Mouse (Mus musculus): ENCODE results near the gene Spdye4a. TPM values are rescaled to one million over a fixed set of nuclear protein-coding genes. Genes with fewer than 3 reads are reported as not detected.

Spdye4a gene
- polyA plus RNA-seq, 1 experiment = 12.1 TPM

DNA sequence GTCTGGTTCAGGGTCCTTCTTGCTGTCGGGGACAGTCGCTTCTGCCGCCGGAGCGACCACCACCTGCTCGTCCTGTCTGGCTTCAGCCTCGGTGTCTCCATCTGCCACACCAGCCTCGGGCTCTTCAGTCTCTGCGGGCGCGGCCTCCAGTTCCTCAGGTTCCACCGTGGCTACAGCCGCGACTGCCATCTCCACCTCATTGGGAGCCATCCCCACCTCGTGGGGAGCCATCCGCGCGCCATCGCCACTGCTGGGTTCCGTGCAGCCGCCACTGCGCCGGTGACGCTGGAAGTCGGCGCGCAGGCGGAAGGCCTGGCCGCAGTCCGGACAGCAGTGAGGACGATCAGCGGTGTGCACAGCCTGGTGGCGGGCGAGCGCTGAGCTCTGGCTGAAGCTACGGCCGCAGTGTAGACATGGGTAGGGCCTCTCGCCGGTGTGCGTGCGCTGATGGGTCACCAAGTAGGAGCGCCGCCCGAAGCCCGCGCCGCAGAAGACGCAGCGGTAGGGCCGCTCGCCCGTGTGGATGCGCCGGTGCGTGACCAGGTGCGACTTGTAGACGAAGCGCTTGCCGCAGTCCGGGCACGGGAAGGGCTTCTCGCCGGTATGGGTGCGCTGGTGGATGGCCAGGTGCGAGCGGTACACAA lies 27.9 kb upstream of the Spdye4a start:
- Histone ChIP-seq H3K4me3 (ENCODE audit: control insufficient read depth, low read depth, low read length) (peak overlapping the region; percentile 62), H3K27ac (ENCODE audit: control insufficient read depth, insufficient read depth, low read depth, low read length) (no peak overlapping the region; the same call in 1 of the 2 replicates), H3K4me1 (ENCODE audit: control insufficient read depth, insufficient read depth, low read length) (peaks cover 20% of the 10 kb centered on the region), H3K36me3 (ENCODE audit: control insufficient read depth, insufficient read depth, low read length) (no peaks in the 10 kb centered on the region), H3K27me3 (ENCODE audit: control insufficient read depth, insufficient read depth, low read length) (no peaks in the 10 kb centered on the region)
- TF ChIP-seq CTCF (IDR thresholded peaks at IDR 0.05; ENCODE audit: control insufficient read depth, insufficient read depth, insufficient replicate concordance, low read depth, low read length) = no peak
- no peak for TF ChIP-seq POLR2A (IDR thresholded peaks at IDR 0.05; ENCODE audit: control insufficient read depth, low read depth, low read length)

DNA sequence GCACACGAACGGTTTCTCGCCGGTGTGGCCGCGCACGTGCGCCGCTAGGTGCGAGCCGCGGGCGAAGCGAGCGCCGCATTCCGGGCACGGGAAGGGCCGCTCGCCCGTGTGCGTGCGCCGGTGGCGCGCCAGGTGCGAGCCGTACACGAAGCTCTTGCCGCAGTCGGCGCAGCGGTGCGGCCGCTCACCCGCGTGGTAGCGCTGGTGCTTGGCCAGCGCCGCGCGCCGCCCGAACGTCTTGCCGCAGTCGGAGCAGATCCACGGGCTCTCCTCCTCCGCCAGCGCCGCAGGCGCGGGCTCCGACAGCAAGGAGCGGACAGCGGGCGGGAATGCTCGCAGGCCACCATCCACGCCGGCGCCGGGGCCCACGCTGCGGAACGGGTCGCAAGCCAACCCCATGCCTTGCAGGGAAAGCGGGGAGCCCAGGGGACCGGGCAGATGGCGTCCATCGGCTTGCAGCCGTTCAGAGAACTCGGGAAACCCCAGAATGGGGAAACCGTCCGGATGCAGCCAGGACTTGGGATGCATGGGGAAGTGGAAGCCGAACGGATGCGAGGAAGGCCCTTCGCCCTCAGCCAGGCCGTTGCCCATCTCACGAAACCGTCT lies 27.3 kb upstream of the Spdye4a start:
- peak overlapping the region; percentile 62 for H3K4me3 ChIP-seq (ENCODE audit: control insufficient read depth, low read depth, low read length)
- H3K36me3 ChIP-seq (ENCODE audit: control insufficient read depth, insufficient read depth, low read length) = no peaks in the 10 kb centered on the region
- TF ChIP-seq CTCF (IDR thresholded peaks at IDR 0.05; ENCODE audit: control insufficient read depth, insufficient read depth, insufficient replicate concordance, low read depth, low read length) (no peak), POLR2A (IDR thresholded peaks at IDR 0.05; ENCODE audit: control insufficient read depth, low read depth, low read length) (no peak)
- H3K27me3 ChIP-seq (ENCODE audit: control insufficient read depth, insufficient read depth, low read length) = no peaks in the 10 kb centered on the region
- H3K27ac ChIP-seq (ENCODE audit: control insufficient read depth, insufficient read depth, low read depth, low read length) = no peak overlapping the region; the same call in 1 of the 2 replicates
- H3K4me1 ChIP-seq (ENCODE audit: control insufficient read depth, insufficient read depth, low read length) = peaks cover 20% of the 10 kb centered on the region

DNA sequence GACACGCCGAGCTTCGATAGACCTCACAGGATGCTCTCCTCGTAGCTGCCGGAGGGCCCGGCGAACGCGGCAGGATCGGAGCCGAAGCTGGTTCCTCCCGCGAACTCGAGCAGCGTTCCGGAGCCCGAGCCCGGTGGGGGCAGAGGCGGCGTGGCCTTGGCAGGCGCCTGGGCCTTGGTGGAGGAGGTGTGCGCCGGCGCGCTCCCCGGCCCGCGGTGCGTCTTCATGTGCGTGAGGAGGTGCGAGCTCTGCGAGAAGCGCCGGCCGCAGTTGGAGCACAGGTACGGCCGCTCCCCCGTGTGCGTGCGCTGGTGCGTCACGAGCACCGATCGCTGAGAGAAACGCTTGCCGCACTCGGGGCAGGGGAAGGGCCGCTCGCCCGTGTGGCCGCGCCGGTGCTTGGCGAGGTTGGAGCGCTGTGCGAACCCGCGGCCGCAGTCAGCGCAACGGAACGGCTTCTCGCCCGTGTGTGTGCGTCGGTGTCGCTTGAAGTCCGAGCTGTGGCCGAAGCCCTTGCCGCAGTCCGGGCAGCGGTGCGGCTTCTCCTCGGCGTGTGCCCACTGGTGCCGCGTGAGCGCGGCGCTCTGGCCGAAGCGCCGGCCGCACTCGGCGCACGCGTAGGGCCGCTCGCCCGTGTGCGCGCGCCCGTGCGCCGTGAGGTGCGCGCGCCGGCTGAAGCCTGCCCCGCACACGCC lies 26.6 kb upstream of the Spdye4a start:
- no peaks in the 10 kb centered on the region for H3K27me3 ChIP-seq (ENCODE audit: control insufficient read depth, insufficient read depth, low read length)
- no peaks in the 10 kb centered on the region for H3K36me3 ChIP-seq (ENCODE audit: control insufficient read depth, insufficient read depth, low read length)
- H3K27ac ChIP-seq (ENCODE audit: control insufficient read depth, insufficient read depth, low read depth, low read length) = peak overlapping the region; percentile 15; the same call in 1 of the 2 replicates
- peak overlapping the region; percentile 62 for H3K4me3 ChIP-seq (ENCODE audit: control insufficient read depth, low read depth, low read length)
- H3K4me1 ChIP-seq (ENCODE audit: control insufficient read depth, insufficient read depth, low read length) = peaks cover 20% of the 10 kb centered on the region
- TF ChIP-seq CTCF (IDR thresholded peaks at IDR 0.05; ENCODE audit: control insufficient read depth, insufficient read depth, insufficient replicate concordance, low read depth, low read length) = no peak
- 0 out of 2 replicates have a peak, but pooled peaks have one; percentile 9 for TF ChIP-seq POLR2A (IDR thresholded peaks at IDR 0.05; ENCODE audit: control insufficient read depth, low read depth, low read length)

- no peaks in the 10 kb centered on the region for H3K36me3 ChIP-seq (ENCODE audit: control insufficient read depth, insufficient read depth, low read length)
These were observed 26.1 kb upstream of the Spdye4a start for GRCm38 (mm10) chr5:143252791-143253185.

GRCm38 (mm10) chr5:143252039-143252438 lies 25.3 kb upstream of the Spdye4a start:
- TF ChIP-seq POLR2A (IDR thresholded peaks at IDR 0.05; ENCODE audit: control insufficient read depth, low read depth, low read length) = no peak
- H3K36me3 ChIP-seq (ENCODE audit: control insufficient read depth, insufficient read depth, low read length) = no peaks in the 10 kb centered on the region
- no peaks in the 10 kb centered on the region for H3K27me3 ChIP-seq (ENCODE audit: control insufficient read depth, insufficient read depth, low read length)
- peaks cover 20% of the 10 kb centered on the region for H3K4me1 ChIP-seq (ENCODE audit: control insufficient read depth, insufficient read depth, low read length)
- no peak overlapping the region for H3K27ac ChIP-seq (ENCODE audit: control insufficient read depth, insufficient read depth, low read depth, low read length)
- no peak overlapping the region for H3K4me3 ChIP-seq (ENCODE audit: control insufficient read depth, low read depth, low read length)

More at GRCm38 (mm10) chr5:143252791-143253185, 26.1 kb upstream of the Spdye4a start:
- Histone ChIP-seq H3K27me3 (ENCODE audit: control insufficient read depth, insufficient read depth, low read length) (no peaks in the 10 kb centered on the region), H3K4me3 (ENCODE audit: control insufficient read depth, low read depth, low read length) (peak overlapping the region; percentile 62), H3K27ac (ENCODE audit: control insufficient read depth, insufficient read depth, low read depth, low read length) (no peak overlapping the region), H3K4me1 (ENCODE audit: control insufficient read depth, insufficient read depth, low read length) (peaks cover 20% of the 10 kb centered on the region)
- TF ChIP-seq POLR2A (IDR thresholded peaks at IDR 0.05; ENCODE audit: control insufficient read depth, low read depth, low read length) (no peak), CTCF (IDR thresholded peaks at IDR 0.05; ENCODE audit: control insufficient read depth, insufficient read depth, insufficient replicate concordance, low read depth, low read length) (no peak)

DNA sequence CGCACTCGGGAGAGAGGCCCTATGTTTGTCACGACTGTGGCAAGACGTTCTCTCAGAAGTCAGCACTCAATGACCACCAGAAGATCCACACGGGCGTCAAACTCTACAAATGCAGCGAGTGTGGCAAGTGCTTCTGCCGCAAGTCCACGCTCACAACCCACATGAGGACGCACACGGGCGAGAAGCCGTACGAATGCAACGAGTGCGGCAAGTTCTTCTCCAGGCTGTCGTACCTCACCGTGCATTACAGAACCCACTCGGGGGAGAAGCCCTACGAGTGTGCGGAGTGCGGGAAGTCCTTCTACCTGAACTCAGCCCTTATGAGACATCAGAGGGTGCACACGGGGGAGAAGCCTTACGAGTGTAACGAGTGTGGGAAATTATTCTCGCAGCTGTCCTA lies 18.2 kb upstream of the Spdye4a start:
- no peaks in the 10 kb centered on the region for H3K27me3 ChIP-seq (ENCODE audit: control insufficient read depth, insufficient read depth, low read length)
- no peak overlapping the region for H3K27ac ChIP-seq (ENCODE audit: control insufficient read depth, insufficient read depth, low read depth, low read length)
- TF ChIP-seq CTCF (IDR thresholded peaks at IDR 0.05; ENCODE audit: control insufficient read depth, insufficient read depth, insufficient replicate concordance, low read depth, low read length) (no peak), POLR2A (IDR thresholded peaks at IDR 0.05; ENCODE audit: control insufficient read depth, low read depth, low read length) (no peak)
- H3K4me1 ChIP-seq (ENCODE audit: control insufficient read depth, insufficient read depth, low read length) = no peaks in the 10 kb centered on the region
- H3K36me3 ChIP-seq (ENCODE audit: control insufficient read depth, insufficient read depth, low read length) = peaks cover 4% of the 10 kb centered on the region
- H3K4me3 ChIP-seq (ENCODE audit: control insufficient read depth, low read depth, low read length) = no peak overlapping the region

DNA sequence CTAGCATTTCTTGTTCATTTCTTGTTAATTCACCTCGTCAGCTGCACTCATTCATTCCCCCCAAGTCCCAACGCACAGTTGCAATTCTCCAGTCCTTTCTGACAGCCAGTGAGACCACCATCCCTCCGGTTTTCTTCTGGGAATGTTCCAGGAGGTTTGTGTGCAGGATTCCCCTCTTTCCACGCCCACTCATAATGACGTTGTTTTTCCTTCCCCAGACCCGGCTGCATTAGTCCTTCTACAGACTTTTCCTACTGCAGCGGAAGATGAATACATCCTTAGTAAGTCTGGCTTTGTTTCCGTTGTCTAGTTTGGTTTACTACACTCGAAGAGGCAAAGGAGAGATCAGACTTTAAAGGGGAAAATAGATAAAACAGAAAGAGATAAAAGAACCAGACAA lies 9.3 kb upstream of the Spdye4a start:
- no peaks in the 10 kb centered on the region for H3K36me3 ChIP-seq (ENCODE audit: control insufficient read depth, insufficient read depth, low read length)
- TF ChIP-seq POLR2A (IDR thresholded peaks at IDR 0.05; ENCODE audit: control insufficient read depth, low read depth, low read length) (no peak), CTCF (IDR thresholded peaks at IDR 0.05; ENCODE audit: control insufficient read depth, insufficient read depth, insufficient replicate concordance, low read depth, low read length) (no peak)
- no peak overlapping the region for H3K27ac ChIP-seq (ENCODE audit: control insufficient read depth, insufficient read depth, low read depth, low read length)
- no peak overlapping the region for H3K4me3 ChIP-seq (ENCODE audit: control insufficient read depth, low read depth, low read length)
- H3K4me1 ChIP-seq (ENCODE audit: control insufficient read depth, insufficient read depth, low read length) = peaks cover 2% of the 10 kb centered on the region
- no peaks in the 10 kb centered on the region for H3K27me3 ChIP-seq (ENCODE audit: control insufficient read depth, insufficient read depth, low read length)

All from testis, adult 2 months (tissue).